ENCODE assay signal across 27 mouse cellular contexts in genomic region chr17:89119250-89119649, GRCm38 (mm10).
DNase-seq lines count a peak whose midpoint lies in the region; ATAC-seq and TF ChIP-seq lines count a peak whose summit lies in the region.
"Had no signal": no experiment of that assay in that cellular context is flagged by ENCODE, and none has a peak within 500 bp of the region (broad histone marks: within the 10 kb centered on the region; RNA-seq: fewer than 3 reads in every experiment).

No protein-coding gene starts in this region.

- H3K4me1 ChIP-seq in forebrain, embryonic 14.5 days (ENCODE audit: control insufficient read depth, insufficient read depth, low read length): no peaks in the 10 kb centered on the region
- H3K4me1 ChIP-seq in forebrain, embryonic 13.5 days: 0 out of 2 replicates have a peak, but pooled peaks cover 3% of the 10 kb centered on the region
- peaks cover 6% of the 10 kb centered on the region; the same call in 1 of the 2 replicates for H3K4me1 ChIP-seq in forebrain, postnatal 0 days (ENCODE audit: insufficient read depth)
- no peaks in the 10 kb centered on the region for H3K4me1 ChIP-seq in forebrain, embryonic 12.5 days
- H3K4me1 ChIP-seq: embryonic facial prominence, embryonic 13.5 days; embryonic facial prominence, embryonic 15.5 days; forebrain, embryonic 10.5 days had no signal

- H3K4me3 ChIP-seq in forebrain, embryonic 14.5 days (ENCODE audit: low read depth, low read length): no peak overlapping the region
- no peak overlapping the region for H3K4me3 ChIP-seq in forebrain, embryonic 13.5 days
- no peak overlapping the region for H3K4me3 ChIP-seq in forebrain, postnatal 0 days (ENCODE audit: low read depth, low read length)
- H3K4me3 ChIP-seq in forebrain, embryonic 12.5 days (replicated peaks): no peak overlapping the region
- H3K4me3 ChIP-seq in left cerebral cortex, adult 2 months: no peak overlapping the region
- H3K4me3 ChIP-seq: embryonic facial prominence, embryonic 13.5 days; embryonic facial prominence, embryonic 15.5 days; erythroblast, embryonic 14.5 days; forebrain, embryonic 10.5 days had no signal

- H3K27ac ChIP-seq in forebrain, embryonic 14.5 days (ENCODE audit: low read depth, low read length): no peak overlapping the region
- no peak overlapping the region for H3K27ac ChIP-seq in forebrain, embryonic 13.5 days
- H3K27ac ChIP-seq in forebrain, postnatal 0 days (ENCODE audit: low read depth, low read length): no peak overlapping the region
- no peak overlapping the region for H3K27ac ChIP-seq in forebrain, embryonic 12.5 days
- peak overlapping the region; percentile 50; the same call in 1 of the 2 replicates for H3K27ac ChIP-seq in left cerebral cortex, adult 2 months
- H3K27ac ChIP-seq: embryonic facial prominence, embryonic 13.5 days; embryonic facial prominence, embryonic 15.5 days; forebrain, embryonic 10.5 days had no signal

- DNase-seq in forebrain, embryonic 14.5 days (ENCODE audit: low spot score): peak; percentile 14
- DNase-seq in forebrain, postnatal 0 days: peak; percentile 24
- no peak for DNase-seq in left cerebral cortex, adult 2 months (ENCODE audit: extremely low spot score in 1 of 2, low spot score in 2 of 2)
- no peak for DNase-seq in left cerebral cortex, postnatal 36 days (ENCODE audit: low spot score in 2 of 2)
- no peak for DNase-seq in natural killer cell, adult 2 months (ENCODE audit: low spot score in 2 of 2)
- DNase-seq: adrenal gland, adult 8-10 months; adrenal gland, postnatal 14 days; adrenal gland, postnatal 36 days; B cell, adult 2 months; cerebellum, adult 11 months; cerebellum, adult 18-20 months; cerebellum, adult 8-10 months; cerebellum, adult 9-11 months; cerebellum, postnatal 14 days; cerebellum, postnatal 36 days; embryo, embryonic 11 days had no signal

- no peaks in the 10 kb centered on the region for H3K9me3 ChIP-seq in forebrain, embryonic 14.5 days (replicated peaks; ENCODE audit: control insufficient read depth, low read length)
- H3K9me3 ChIP-seq in forebrain, embryonic 13.5 days (replicated peaks): no peaks in the 10 kb centered on the region
- H3K9me3 ChIP-seq in forebrain, postnatal 0 days (ENCODE audit: low read length): no peaks in the 10 kb centered on the region
- H3K9me3 ChIP-seq in forebrain, embryonic 12.5 days: no peaks in the 10 kb centered on the region
- H3K9me3 ChIP-seq: embryonic facial prominence, embryonic 13.5 days; embryonic facial prominence, embryonic 15.5 days; forebrain, embryonic 10.5 days; G1E had no signal

- WGBS in forebrain, embryonic 14.5 days: 62% methylated on average over 2 of the region's 2 CpGs
- 54% methylated on average over 2 of the region's 2 CpGs for WGBS in forebrain, embryonic 13.5 days
- 31% methylated on average over 2 of the region's 2 CpGs for WGBS in forebrain, postnatal 0 days
- 64% methylated on average over 2 of the region's 2 CpGs for WGBS in forebrain, embryonic 12.5 days

- H3K9ac ChIP-seq in forebrain, embryonic 14.5 days (ENCODE audit: low read length): no peak overlapping the region
- no peak overlapping the region for H3K9ac ChIP-seq in forebrain, embryonic 13.5 days
- H3K9ac ChIP-seq in forebrain, postnatal 0 days: no peak overlapping the region
- H3K9ac ChIP-seq in forebrain, embryonic 12.5 days: no peak overlapping the region
- H3K9ac ChIP-seq: embryonic facial prominence, embryonic 13.5 days; embryonic facial prominence, embryonic 15.5 days had no signal

- peak; percentile 37; the same call in 1 of the 2 replicates for ATAC-seq in forebrain, embryonic 14.5 days
- ATAC-seq in forebrain, embryonic 13.5 days: no peak
- peak; percentile 61 for ATAC-seq in forebrain, postnatal 0 days
- no peak for ATAC-seq in forebrain, embryonic 12.5 days (ENCODE audit: low FRiP score)
- ATAC-seq: activated CD4-positive, CD25-positive, alpha-beta regulatory T cell, adult 4 months; CD4-positive, CD25-positive, alpha-beta regulatory T cell, adult 4 months; Patski had no signal

- H3K4me2 ChIP-seq in forebrain, embryonic 14.5 days (ENCODE audit: low read length): no peak overlapping the region
- no peak overlapping the region for H3K4me2 ChIP-seq in forebrain, embryonic 13.5 days
- no peak overlapping the region for H3K4me2 ChIP-seq in forebrain, postnatal 0 days (ENCODE audit: low read depth)
- no peak overlapping the region for H3K4me2 ChIP-seq in forebrain, embryonic 12.5 days
- H3K4me2 ChIP-seq: embryonic facial prominence, embryonic 13.5 days; embryonic facial prominence, embryonic 15.5 days had no signal

- intact Hi-C loops in left cerebral cortex, adult 2 months (cut with DNase I): no loop called here
- intact Hi-C loops in left cerebral cortex, postnatal 36 days (cut with DNase I): no loop called here

- H3K36me3 ChIP-seq in forebrain, embryonic 14.5 days (ENCODE audit: control insufficient read depth, insufficient read depth, low read length): no peaks in the 10 kb centered on the region
- no peaks in the 10 kb centered on the region for H3K36me3 ChIP-seq in forebrain, embryonic 13.5 days (ENCODE audit: poor library complexity, severe bottlenecking)
- no peaks in the 10 kb centered on the region for H3K36me3 ChIP-seq in forebrain, postnatal 0 days (ENCODE audit: insufficient read depth)
- H3K36me3 ChIP-seq in forebrain, embryonic 12.5 days (replicated peaks): no peaks in the 10 kb centered on the region
- H3K36me3 ChIP-seq: embryonic facial prominence, embryonic 13.5 days; embryonic facial prominence, embryonic 15.5 days; forebrain, embryonic 10.5 days; G1E had no signal

- no peak for TF ChIP-seq CTCF in forebrain, postnatal 0 days (IDR thresholded peaks at IDR 0.05; ENCODE audit: low read depth)
- TF ChIP-seq CTCF in left cerebral cortex, adult 2 months (IDR thresholded peaks at IDR 0.05): no peak

- no peaks in the 10 kb centered on the region for H3K27me3 ChIP-seq in forebrain, embryonic 14.5 days (replicated peaks; ENCODE audit: control insufficient read depth, insufficient read depth, low read length)
- H3K27me3 ChIP-seq in forebrain, embryonic 13.5 days: no peaks in the 10 kb centered on the region
- H3K27me3 ChIP-seq in forebrain, postnatal 0 days (ENCODE audit: insufficient read depth, low read length): no peaks in the 10 kb centered on the region
- no peaks in the 10 kb centered on the region for H3K27me3 ChIP-seq in forebrain, embryonic 12.5 days
- H3K27me3 ChIP-seq: CH12.LX; embryonic facial prominence, embryonic 13.5 days; embryonic facial prominence, embryonic 15.5 days; Patski had no signal

Comparison
In these comparisons a context has a peak if more than half of its experiments do, and no peak if none do; other contexts are left out.
1. ATAC-seq: peak in forebrain, embryonic 14.5 days (single experiment) and forebrain, postnatal 0 days (single experiment); none in forebrain, embryonic 13.5 days (single experiment) and forebrain, embryonic 12.5 days (single experiment).
2. DNase-seq: peak in forebrain, embryonic 14.5 days (single experiment) and forebrain, postnatal 0 days (single experiment); none in left cerebral cortex, adult 2 months (0 of 2), left cerebral cortex, postnatal 36 days (0 of 2) and natural killer cell, adult 2 months (0 of 2).